Comparison of ENCODE assay signal across 15 mouse cellular contexts in the genomic region with DNA sequence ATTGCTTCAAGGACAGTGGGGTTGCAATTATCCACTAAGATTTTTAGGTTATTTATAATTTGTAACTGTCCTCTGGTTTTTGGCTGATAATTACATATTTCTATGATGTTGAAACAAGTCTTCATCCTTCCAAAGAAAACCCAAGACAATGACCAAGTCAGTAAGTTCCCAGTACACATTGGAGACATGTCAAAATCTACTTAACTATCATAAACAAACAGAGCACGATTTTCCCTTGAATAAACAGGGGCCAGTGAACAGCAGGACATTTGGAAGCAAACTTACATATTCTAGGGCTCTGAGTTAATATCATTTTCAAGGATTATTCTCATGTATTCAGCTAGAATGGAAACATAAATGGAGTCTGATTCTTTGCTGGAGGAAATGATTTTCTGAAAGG.
"Had no signal": no experiment of that assay in that cellular context is flagged by ENCODE, and none has a peak within 500 bp of the region (broad histone marks: within the 10 kb centered on the region; RNA-seq: fewer than 3 reads in every experiment).

No protein-coding gene starts in this region.

- H3K4me3 ChIP-seq: limb, embryonic 12.5 days; megakaryocyte, embryonic 14.5 days; midbrain, embryonic 15.5 days; neural tube, embryonic 12.5 days; stomach, embryonic 15.5 days had no signal

- DNase-seq: kidney, adult 11 months; kidney, postnatal 14 days; liver; retina, postnatal 1 day; right cerebral cortex, postnatal 4 days; thymus, adult 2 months; thymus, postnatal 25 days had no signal

- H3K4me2 ChIP-seq: limb, embryonic 12.5 days; midbrain, embryonic 11.5 days; midbrain, embryonic 15.5 days; neural tube, embryonic 12.5 days; stomach, embryonic 15.5 days had no signal

- ATAC-seq: midbrain, embryonic 15.5 days had no signal

- H3K27me3 ChIP-seq: limb, embryonic 12.5 days; megakaryocyte, embryonic 14.5 days; midbrain, embryonic 15.5 days; neural tube, embryonic 12.5 days; stomach, embryonic 15.5 days had no signal

- H3K4me1 ChIP-seq: limb, embryonic 12.5 days; megakaryocyte, embryonic 14.5 days; midbrain, embryonic 15.5 days; neural tube, embryonic 12.5 days; stomach, embryonic 15.5 days had no signal

- H3K36me3 ChIP-seq: limb, embryonic 12.5 days; midbrain, embryonic 15.5 days; neural tube, embryonic 12.5 days; stomach, embryonic 15.5 days had no signal

- H3K9me3 ChIP-seq: limb, embryonic 12.5 days; midbrain, embryonic 15.5 days; neural tube, embryonic 12.5 days; stomach, embryonic 15.5 days had no signal

- H3K27ac ChIP-seq: limb, embryonic 12.5 days; liver, embryonic 14.5 days; macrophage; midbrain, embryonic 15.5 days; neural tube, embryonic 12.5 days; stomach, embryonic 15.5 days had no signal

- H3K9ac ChIP-seq: limb, embryonic 12.5 days; liver, embryonic 14.5 days; midbrain, embryonic 15.5 days; neural tube, embryonic 12.5 days; stomach, embryonic 15.5 days had no signal
